ENCODE assay signal across 20 mouse cellular contexts in genomic region chr11:88128461-88128860, GRCm38 (mm10). TPM values are rescaled to one million over a fixed set of nuclear protein-coding genes. Genes with fewer than 3 reads are reported as not detected.
DNase-seq lines count a peak whose midpoint lies in the region; ATAC-seq and TF ChIP-seq lines count a peak whose summit lies in the region.
"Had no signal": no experiment of that assay in that cellular context is flagged by ENCODE, and none has a peak within 500 bp of the region (broad histone marks: within the 10 kb centered on the region; RNA-seq: fewer than 3 reads in every experiment).

No protein-coding gene starts in this region.

- no peak for ATAC-seq in kidney, embryonic 15.5 days (replicated peaks; ENCODE audit: low FRiP score)
- ATAC-seq in midbrain, postnatal 0 days (ENCODE audit: low FRiP score): no peak
- ATAC-seq: activated CD4-positive, CD25-positive, alpha-beta regulatory T cell, adult 4 months; forebrain, postnatal 0 days had no signal

- H3K4me2 ChIP-seq in kidney, embryonic 15.5 days: no peak overlapping the region
- no peak overlapping the region for H3K4me2 ChIP-seq in midbrain, postnatal 0 days (ENCODE audit: low read depth, low read length, poor library complexity, severe bottlenecking)
- H3K4me2 ChIP-seq: embryonic facial prominence, embryonic 12.5 days; forebrain, embryonic 12.5 days; heart, embryonic 13.5 days; hindbrain, embryonic 12.5 days had no signal

- WGBS in kidney, embryonic 15.5 days: 91% methylated on average over 9 of the region's 9 CpGs
- 90% methylated on average over 9 of the region's 9 CpGs for WGBS in midbrain, embryonic 10.5 days
- 90% methylated on average over 9 of the region's 9 CpGs for WGBS in midbrain, postnatal 0 days

- intact Hi-C loops in gastrocnemius, adult 2 months (cut with DNase I): no loop called here
- intact Hi-C loops in gastrocnemius, postnatal 14 days (cut with DNase I; ENCODE audit: low total_unique reads): no loop called here
- intact Hi-C loops in left cerebral cortex, postnatal 10 days (cut with DNase I): no loop called here

- no peaks in the 10 kb centered on the region for H3K9me3 ChIP-seq in kidney, embryonic 15.5 days (replicated peaks)
- no peaks in the 10 kb centered on the region for H3K9me3 ChIP-seq in midbrain, embryonic 10.5 days (replicated peaks)
- H3K9me3 ChIP-seq in midbrain, postnatal 0 days (ENCODE audit: low read length): no peaks in the 10 kb centered on the region
- H3K9me3 ChIP-seq: embryonic facial prominence, embryonic 12.5 days; forebrain, embryonic 12.5 days; heart, embryonic 13.5 days; hindbrain, embryonic 12.5 days had no signal

- peaks cover 51% of the 10 kb centered on the region for H3K4me1 ChIP-seq in kidney, embryonic 15.5 days
- H3K4me1 ChIP-seq in midbrain, embryonic 10.5 days: peaks cover 56% of the 10 kb centered on the region
- no peaks in the 10 kb centered on the region for H3K4me1 ChIP-seq in midbrain, postnatal 0 days (ENCODE audit: insufficient read depth, low read length)

- DNase-seq in gastrocnemius, adult 2 months: no peak
- DNase-seq in gastrocnemius, postnatal 14 days: no peak
- peak; percentile 68 to 71 for DNase-seq in kidney, adult 8-10 months
- no peak for DNase-seq in midbrain, embryonic 10.5 days (ENCODE audit: low spot score)
- no peak for DNase-seq in midbrain, postnatal 0 days (ENCODE audit: low spot score)
- no peak for DNase-seq in left cerebral cortex, postnatal 10 days (ENCODE audit: extremely low spot score in 1 of 2, low spot score in 2 of 2)
- DNase-seq: adrenal gland, postnatal 14 days; cerebellum, adult 11-12 months; cerebellum, adult 9-10 months; cerebellum, postnatal 25 days; forebrain, postnatal 0 days; gastrocnemius, postnatal 36 days; heart, adult 11 months; heart, postnatal 36 days had no signal

- H3K36me3 ChIP-seq in kidney, embryonic 15.5 days: 0 out of 2 replicates have a peak, but pooled peaks cover 2% of the 10 kb centered on the region
- peaks cover 14% of the 10 kb centered on the region for H3K36me3 ChIP-seq in midbrain, embryonic 10.5 days
- no peaks in the 10 kb centered on the region for H3K36me3 ChIP-seq in midbrain, postnatal 0 days (ENCODE audit: insufficient read depth, low read length)
- H3K36me3 ChIP-seq: embryonic facial prominence, embryonic 12.5 days; forebrain, embryonic 12.5 days; heart, embryonic 13.5 days; hindbrain, embryonic 12.5 days had no signal

- TF ChIP-seq CTCF in gastrocnemius, adult 2 months (IDR thresholded peaks at IDR 0.05): no peak
- TF ChIP-seq CTCF in midbrain, postnatal 0 days (IDR thresholded peaks at IDR 0.05): no peak

- peak overlapping the region; percentile 92 for H3K27ac ChIP-seq in gastrocnemius, adult 2 months
- H3K27ac ChIP-seq in kidney, embryonic 15.5 days: no peak overlapping the region
- peak overlapping the region; percentile 14; the same call in 1 of the 2 replicates for H3K27ac ChIP-seq in midbrain, embryonic 10.5 days (replicated peaks)
- H3K27ac ChIP-seq in midbrain, postnatal 0 days (ENCODE audit: low read depth, low read length): no peak overlapping the region
- H3K27ac ChIP-seq: embryonic facial prominence, embryonic 12.5 days; forebrain, embryonic 12.5 days; heart, embryonic 13.5 days; hindbrain, embryonic 12.5 days had no signal

- no peak overlapping the region for H3K9ac ChIP-seq in kidney, embryonic 15.5 days
- no peak overlapping the region for H3K9ac ChIP-seq in midbrain, postnatal 0 days (replicated peaks; ENCODE audit: low read length, poor library complexity, severe bottlenecking)
- H3K9ac ChIP-seq: embryonic facial prominence, embryonic 12.5 days; forebrain, embryonic 12.5 days; forebrain, postnatal 0 days; heart, embryonic 13.5 days; hindbrain, embryonic 12.5 days had no signal

- H3K27me3 ChIP-seq in kidney, embryonic 15.5 days: no peaks in the 10 kb centered on the region
- no peaks in the 10 kb centered on the region for H3K27me3 ChIP-seq in midbrain, embryonic 10.5 days (ENCODE audit: low read depth, poor library complexity, severe bottlenecking)
- H3K27me3 ChIP-seq in midbrain, postnatal 0 days (ENCODE audit: insufficient read depth, low read length): no peaks in the 10 kb centered on the region
- H3K27me3 ChIP-seq: embryonic facial prominence, embryonic 12.5 days; forebrain, embryonic 12.5 days; heart, embryonic 13.5 days; hindbrain, embryonic 12.5 days had no signal

- H3K4me3 ChIP-seq in gastrocnemius, adult 2 months: no peak overlapping the region
- no peak overlapping the region for H3K4me3 ChIP-seq in kidney, embryonic 15.5 days (replicated peaks)
- no peak overlapping the region for H3K4me3 ChIP-seq in midbrain, embryonic 10.5 days
- no peak overlapping the region for H3K4me3 ChIP-seq in midbrain, postnatal 0 days (ENCODE audit: low read depth, low read length)
- H3K4me3 ChIP-seq: embryonic facial prominence, embryonic 12.5 days; forebrain, embryonic 12.5 days; heart, embryonic 13.5 days; hindbrain, embryonic 12.5 days had no signal

RNA-seq across cellular contexts. Expression of gene Cuedc1, which starts 30.6 kb away (rescaled TPM):
- 100 to 1,000 TPM; 101 to 127 TPM for total RNA-seq in gastrocnemius, adult 2 months (2021)
- 10 to 100 TPM; 48.5 to 50.0 TPM for total RNA-seq in gastrocnemius, postnatal 14 days (2021)
- polyA plus RNA-seq in kidney, embryonic 15.5 days (2015; fragmentation: Nextera tagmentation; extraction: Ambion mirVana): 18.8 and 23.4 TPM in 2 replicates
- 26.4 and 27.2 TPM in 2 replicates for polyA plus RNA-seq in midbrain, embryonic 10.5 days (2016; fragmentation: Nextera tagmentation; extraction: Ambion mirVana)
- 38.8 and 40.2 TPM in 2 replicates for total RNA-seq in midbrain, postnatal 0 days (2014; rRNA removed)
- 32.7 and 37.5 TPM in 2 replicates for polyA plus RNA-seq in midbrain, postnatal 0 days (2015; fragmentation: Nextera tagmentation; extraction: Ambion mirVana)
- 10 to 100 TPM; 37.1 to 43.6 TPM for total RNA-seq in left cerebral cortex, postnatal 10 days (2021)

Comparison
In these comparisons a context has a peak if more than half of its experiments do, and no peak if none do; other contexts are left out.
1. H3K27ac ChIP-seq: peak in gastrocnemius, adult 2 months (single experiment) and midbrain, embryonic 10.5 days (single experiment); none in kidney, embryonic 15.5 days (single experiment) and midbrain, postnatal 0 days (single experiment).
2. DNase-seq: peak in kidney, adult 8-10 months (2 of 2); none in gastrocnemius, adult 2 months (single experiment), gastrocnemius, postnatal 14 days (single experiment), midbrain, embryonic 10.5 days (single experiment), midbrain, postnatal 0 days (single experiment) and left cerebral cortex, postnatal 10 days (0 of 2).